Mouse (Mus musculus): ENCODE data around the gene Smlr1.

Gene Smlr1

DNA sequence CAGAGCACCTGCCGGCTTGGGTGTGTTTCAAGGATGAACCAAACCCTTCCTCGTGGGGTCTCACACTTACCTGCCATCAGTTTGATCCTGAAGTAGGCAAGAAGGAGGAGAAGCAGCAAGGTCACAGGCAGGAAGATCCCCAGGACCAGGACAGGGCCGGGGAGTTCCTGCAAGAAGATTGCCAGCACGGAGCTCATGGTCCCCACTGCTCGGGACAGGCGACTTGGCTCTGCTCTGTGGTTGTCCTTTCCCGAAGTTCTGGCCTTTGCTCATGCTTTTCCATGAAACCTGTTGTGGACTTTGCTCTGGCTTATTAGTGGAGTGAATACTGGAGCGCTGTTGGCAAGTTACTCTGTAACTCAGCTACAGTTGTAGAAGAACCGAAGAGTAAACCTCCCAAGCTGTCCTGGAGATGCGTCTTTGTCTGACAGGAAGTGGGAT is at the start of gene Smlr1:
TSS of gene Smlr1 (minus strand) at position 377 of the 441 bp plus-strand sequence.
- no peak for DNase-seq (ENCODE audit: low read depth)

DNA sequence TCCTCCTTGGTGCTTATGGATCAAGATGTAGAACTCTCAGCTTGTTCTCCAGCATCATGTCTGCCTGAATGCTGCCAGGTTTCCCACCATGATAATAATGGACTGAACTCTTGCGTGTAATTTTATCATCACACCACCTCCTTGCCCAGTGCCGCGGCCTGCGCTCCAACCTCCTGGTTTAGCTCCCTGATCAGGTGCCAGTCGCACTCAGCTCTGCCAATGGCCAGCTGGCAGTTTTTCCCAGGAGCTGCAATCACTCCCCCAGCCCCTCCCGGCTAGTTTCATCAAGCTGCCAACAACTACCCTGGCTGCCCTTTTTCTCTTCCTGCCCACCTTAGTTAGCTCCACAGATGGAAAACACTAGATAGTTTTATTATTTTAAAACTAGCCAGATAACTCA is 48.8 kb upstream of the Smlr1 start:
- no peak for DNase-seq (ENCODE audit: low read depth)

DNA sequence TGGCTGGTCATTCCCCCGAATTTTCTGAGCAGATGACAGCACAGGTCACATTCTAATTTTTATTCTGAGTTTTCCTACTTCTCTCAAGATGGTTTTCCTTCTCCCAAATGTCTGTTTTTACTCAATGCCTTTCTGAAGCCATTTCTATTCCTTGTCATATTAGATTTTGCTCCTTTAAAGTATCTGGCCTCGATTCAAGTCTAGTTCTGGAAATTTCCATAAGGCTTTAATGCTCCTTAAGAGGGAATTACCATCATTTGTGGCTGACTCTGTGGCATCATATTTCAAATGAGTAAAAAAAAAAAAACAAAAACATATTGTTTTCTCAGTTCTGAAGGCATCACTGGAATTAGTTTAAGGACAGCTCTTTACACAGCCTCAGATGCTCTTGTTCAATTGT is 44.0 kb upstream of the Smlr1 start:
- no peak for DNase-seq (ENCODE audit: low read depth)

DNA sequence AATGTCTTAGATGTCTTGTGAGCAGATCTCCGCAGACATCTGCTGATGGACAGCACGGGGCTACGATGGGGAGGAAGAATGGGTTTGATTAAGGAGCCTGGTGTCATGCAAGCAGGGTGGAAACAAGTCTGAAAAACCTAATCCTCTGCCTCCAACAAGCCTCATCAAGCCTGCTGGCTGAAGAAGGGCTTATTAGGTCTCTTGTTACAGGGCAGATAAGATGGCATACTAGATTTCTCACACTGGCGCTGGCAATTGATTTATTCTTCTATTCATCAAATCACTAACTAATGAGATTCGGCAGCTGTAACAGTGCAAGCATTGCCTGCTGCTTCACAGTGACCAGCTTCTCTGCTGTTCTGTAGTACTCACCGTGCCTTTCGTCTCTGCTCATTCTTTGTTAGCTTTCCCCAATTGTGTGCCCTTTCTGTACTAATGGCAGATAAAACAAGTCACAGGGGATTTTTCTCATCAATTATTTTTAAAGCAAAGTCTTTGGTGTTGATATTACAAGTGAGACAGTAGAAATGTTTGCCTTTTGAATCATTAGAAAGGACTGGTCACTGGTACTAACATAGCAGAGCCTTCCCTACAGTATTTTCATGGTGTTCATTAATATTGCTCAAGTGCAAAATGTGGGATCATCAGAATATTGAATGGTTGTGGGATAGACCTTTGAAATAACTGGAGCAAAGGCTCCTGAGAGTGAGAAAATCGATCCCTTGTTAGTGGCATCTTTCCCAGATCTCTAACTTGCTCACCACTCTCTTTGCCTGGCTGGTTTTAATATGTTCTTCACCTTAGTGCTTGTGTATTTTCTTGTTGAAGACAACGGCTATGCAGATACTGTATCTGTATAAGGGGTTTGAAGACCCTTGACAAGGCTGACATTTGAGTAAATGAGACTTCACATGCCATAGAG is 35.5 kb upstream of the Smlr1 start:
- no peak for DNase-seq (ENCODE audit: low read depth)

DNA sequence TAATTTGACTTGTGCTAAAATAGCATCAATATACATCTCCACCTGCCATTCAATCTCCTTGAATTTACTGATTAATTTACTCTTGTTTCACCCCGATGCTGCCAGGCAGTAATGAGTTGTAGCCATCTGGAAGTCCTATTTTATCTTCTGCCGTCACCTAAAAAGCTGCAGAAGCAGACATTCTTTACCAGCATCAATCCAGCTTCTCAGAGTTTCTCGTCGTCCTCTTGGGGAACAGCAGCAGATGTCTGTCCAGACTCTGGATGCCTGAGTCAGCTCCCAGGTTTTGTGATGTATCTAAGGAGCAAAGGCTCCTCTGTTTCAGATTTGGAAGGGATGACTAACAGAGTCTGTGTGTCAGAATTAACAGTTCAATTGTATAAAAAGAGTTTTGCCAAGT is 16.9 kb upstream of the Smlr1 start:
- no peak for DNase-seq (ENCODE audit: low read depth)

DNA sequence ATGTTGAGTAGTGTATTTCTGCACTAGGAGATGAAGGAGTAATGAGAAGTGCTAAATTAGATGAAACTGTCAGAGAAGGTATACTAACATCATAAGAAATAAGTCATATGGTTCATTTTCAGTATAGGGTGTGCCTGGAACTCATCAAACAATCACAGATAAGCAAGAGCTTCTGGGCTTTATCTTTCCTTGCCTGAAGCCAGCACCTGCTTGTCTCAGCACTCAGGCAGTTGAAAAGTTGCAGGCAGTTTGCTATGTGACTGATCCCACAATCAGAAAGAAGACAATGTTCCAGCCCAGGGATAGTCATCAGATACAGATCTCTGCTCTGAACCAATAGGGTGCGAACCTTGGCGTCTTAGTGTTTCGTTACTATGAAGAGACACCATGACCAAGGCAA is 5.0 kb upstream of the Smlr1 start:
- no peak for DNase-seq (ENCODE audit: low read depth)

DNA sequence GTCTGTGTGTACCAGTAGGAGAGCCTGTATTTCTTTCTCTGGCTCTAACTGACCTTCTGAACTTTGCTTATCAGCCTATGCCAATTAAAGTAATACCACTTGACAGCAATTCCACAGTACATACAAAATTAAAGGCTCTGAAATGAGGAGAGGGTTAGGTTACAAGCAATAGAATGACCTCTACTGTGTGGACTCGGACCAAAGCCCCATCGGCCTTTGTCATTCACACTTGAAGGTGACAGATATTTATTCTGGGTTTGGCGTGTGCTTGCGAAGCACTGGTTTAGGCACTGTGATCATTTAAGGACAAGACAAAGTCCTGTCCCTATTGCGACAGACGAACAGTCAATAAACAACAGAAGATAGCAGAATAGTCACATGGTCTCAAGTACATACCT is 3.7 kb upstream of the Smlr1 start:
- no peak for DNase-seq (ENCODE audit: low read depth)

DNA sequence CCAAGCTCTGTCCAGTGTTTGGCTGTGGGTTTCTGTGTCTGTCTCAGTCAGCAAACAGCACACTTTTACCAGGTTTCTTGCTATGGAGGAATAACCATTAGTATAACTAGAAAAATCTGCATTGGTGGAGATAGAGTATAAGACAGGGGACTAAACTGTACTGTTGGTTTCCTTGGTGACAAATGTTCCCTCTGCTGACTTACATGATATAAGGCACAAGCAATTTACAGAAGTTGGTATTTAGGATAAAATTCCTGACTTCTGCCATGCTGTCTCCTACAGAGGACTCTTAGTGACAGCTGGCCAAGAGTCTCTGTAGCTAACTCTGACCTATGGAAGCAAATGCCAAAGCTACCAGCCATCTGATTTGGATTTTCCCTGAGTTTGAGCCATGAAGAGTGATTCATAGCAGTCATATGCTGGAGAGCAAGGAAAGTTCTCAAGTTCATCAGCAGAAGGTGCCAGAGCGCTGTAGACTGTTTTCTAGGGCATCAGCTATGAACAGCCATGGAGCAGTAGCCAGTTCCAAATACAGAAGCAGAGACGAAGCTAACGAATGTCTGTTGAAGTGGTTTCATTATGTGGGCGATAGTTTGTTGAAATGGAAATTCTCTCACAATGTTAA is 3.2 kb upstream of the Smlr1 start:
- DNase-seq (ENCODE audit: low read depth): no peak

DNA sequence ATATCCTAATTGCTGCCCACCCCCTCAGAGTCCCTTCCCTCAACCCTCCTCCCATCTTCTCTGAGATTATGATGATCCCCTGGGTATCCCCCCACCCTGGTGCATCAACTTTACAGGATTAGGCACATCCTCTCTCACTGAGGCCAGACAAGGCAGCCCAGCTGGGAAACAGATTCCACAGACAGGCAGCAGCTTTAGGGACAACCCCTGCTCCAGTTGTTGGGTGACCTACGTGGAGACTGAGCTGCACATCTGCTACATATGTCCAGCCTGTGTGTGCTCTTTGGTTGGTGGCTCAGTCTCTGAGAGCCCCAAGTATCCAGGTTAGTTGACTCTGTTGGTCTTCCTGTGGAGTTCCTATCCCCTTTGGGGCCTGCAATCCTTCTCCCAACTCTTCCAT is 2.7 kb upstream of the Smlr1 start:
- no peak for DNase-seq (ENCODE audit: low read depth)

DNA sequence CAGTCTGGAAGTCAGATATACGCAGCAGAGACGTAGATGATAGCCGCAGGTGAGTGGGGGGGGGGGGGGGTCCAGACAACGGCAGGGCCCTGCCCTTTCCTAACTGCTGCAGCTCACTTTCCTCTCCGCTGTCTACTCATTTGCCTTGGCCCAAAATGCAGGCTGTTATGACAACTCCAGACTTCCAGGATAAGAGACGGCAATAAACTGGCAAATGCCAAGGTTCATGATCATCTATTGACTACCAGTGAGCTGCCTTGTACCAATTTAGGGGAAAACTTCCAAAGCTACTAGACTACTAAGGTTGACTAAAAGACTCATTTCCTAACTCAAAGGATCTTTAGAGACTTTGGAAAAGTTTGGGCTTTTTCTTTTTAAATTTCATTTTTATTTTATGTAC is 554 bp upstream of the Smlr1 start:
- DNase-seq (ENCODE audit: low read depth): no peak

DNA sequence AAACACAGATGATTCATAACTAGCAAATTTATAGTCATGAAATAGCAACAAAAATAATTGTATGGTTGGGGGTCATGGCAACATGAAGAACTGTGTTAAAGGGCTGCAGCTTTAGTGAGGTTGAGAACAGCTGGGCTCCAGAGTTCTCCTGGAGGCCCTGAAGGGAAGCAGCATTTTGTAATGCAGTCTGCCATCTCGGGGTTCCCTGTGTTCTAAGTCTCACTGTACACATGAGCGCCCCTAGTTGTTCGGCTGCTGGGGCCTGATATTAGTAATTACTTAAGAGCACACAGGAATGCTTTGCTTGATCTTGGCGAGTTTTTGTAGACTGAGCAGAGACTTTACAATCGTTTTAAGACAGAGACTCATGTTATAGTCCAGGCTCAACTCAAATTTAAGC is 1.6 kb downstream of the Smlr1 start:
- DNase-seq (ENCODE audit: low read depth): no peak

DNA sequence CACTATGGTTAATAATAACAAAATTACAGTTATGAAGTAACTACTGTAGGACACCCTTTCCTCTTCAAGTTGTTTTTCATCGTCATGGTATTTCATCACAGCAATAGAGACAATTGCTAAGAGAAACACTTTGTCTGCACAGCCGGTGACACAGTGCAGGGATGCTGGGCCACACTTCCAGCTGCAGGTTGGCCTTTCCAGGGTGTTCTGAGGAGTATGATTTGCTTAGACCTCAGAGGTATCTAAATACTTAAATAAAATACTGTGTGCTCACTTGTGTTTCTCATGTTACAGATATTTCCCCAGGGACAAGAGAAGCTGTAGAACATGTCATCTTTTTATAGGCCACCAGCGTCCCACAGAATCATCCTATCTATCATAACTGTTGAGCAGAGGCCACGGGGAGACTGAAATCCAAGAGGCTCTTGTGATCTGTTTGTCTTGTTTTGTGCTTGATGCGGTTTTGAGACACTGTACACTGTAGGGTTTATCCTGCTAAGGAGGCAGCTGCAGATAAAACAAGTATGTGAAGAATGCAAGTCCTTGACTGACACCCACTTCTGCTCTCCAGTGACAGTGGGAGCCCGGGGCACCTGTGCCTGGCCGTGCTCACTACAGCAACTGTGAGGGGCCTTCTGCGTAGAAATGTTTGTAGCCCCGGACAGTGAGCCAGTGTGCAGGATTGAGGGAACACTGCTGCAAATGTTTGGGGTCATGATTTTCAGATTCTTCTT is 2.4 kb downstream of the Smlr1 start:
- no peak for DNase-seq (ENCODE audit: low read depth)

DNA sequence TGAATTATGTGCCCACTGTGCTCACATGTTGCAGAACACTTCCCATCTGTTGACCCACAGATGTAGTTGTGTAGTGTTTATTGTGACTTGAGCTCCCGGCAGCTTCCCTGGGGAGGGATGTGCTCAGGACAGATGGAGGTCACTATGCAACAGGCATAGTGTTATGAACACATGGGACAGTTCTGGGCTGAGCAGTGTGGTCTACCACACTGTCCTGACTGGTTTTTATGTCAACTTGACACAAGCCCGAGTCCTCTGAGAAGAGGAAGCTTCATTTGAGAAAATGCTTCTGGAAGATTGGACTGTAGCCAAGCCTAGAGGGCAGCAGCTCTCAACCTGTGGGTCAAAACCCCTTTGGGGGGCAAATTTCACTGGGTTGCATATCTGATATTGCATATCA is 3.0 kb downstream of the Smlr1 start:
- DNase-seq (ENCODE audit: low read depth): no peak

DNA sequence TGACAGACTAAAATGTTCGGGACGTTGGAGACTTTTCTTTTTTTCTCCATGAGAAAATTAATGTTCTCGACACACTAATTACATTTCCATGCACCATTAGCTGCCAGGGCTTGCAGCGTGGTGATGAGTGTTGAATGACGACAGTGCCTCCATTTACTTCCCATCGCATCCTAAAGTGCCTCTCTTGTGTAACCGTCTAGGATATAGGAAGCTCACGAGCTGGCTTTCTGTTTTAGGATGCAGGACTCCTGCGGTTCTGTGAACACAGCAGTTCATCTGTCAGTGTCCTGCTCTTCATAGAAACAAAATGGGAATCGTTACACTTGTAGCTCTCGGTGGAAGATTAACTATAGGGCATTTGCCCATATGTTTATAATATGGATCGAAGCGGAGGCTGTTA is 4.7 kb downstream of the Smlr1 start:
- DNase-seq (ENCODE audit: low read depth): no peak

DNA sequence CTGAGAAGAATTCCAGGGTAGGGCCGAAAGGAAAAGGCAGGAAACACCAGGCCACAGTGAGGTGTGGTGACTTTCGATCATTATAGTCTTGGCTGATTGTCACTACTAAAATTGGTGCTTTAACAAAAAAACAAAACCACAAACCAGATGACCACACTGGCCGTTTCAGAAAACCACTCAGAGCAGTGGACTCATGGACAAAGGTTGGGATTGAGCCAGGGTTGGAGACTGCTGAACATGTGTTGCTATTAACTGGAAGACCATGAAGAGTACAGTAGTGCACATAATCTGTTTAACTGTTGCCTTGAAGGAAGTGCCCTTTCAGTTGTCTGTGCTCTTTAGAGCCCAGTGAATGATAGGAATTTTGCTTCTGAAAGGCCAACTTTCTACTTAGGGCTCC is 8.9 kb downstream of the Smlr1 start:
- no peak for DNase-seq (ENCODE audit: low read depth)

DNA sequence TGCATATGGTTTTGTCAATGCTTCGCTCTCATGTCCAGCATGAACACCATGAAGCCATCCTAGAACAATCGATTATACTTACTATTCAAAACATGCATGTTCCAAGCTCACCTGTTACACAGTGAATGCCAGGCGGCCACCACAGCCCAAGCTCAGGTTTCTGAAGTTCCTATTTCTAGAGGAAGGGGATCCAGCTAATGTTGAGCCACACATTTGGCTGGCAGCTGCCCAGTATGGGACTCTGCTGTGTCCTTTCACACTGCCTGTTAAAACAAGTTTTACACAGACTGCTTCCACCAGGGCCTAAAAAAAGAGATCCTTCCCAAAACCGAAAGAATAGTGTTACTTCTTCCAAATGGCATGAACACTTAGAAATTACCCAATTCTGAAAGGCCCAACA is 9.4 kb downstream of the Smlr1 start:
- no peak for DNase-seq (ENCODE audit: low read depth)

DNA sequence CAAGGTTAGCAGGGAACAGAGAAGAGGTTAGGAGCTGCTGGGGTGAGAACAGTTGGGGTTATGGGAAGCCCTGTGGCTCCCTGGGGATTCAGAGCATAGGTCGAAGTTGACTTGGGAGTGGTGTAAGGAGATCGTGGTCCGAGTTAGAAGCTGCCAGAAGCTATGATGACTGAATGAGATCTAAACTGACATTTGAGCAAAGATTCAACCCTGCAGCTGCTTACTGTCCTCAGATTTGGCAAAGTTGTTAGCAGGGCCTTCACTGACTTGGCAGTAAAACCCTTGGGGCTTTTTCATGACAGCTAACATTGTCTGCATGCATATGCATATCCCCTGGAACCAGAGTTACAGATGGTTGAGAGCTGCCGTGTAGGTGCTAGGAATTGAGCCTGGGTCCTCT is 9.9 kb downstream of the Smlr1 start:
- no peak for DNase-seq (ENCODE audit: low read depth)

DNA sequence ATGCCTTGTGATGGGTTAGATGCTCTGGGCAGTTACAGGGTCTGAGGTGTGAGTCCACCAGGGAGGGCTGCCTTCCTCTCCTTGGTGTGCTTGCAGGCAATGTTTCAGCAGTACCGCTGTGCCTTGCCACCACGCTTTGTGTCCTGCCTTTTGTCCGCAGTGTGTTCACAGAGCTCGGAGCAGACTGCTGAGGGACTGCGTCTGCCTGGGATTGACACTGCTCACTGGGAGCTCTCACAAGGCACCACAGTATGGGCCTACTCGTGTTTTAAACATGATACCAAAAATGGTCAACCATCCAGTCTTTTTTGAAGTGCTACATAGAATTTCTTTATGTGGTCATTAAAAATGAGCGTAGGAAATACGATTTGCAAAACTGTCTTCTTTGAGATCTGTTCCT is 12.3 kb downstream of the Smlr1 start:
- no peak for DNase-seq (ENCODE audit: low read depth)

DNA sequence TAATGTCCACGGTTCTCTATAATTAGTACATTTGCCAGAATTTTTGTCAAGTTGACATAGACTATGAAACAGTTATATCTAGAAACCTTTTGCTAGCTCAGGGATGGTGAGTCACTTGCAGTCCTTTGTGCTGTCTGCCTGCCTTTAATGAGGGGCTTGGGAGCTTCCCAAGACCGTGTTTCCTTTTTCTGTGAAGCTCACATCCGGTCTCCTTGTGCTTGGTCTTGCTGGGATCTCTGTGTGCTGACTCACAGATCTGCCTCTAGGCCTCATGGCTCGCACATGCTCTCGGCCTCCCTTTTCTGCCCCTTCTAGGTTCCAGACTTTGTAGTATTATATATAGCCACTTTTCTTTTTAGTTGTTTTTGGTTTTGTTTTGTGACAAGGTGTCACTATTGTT is 15.6 kb downstream of the Smlr1 start:
- DNase-seq (ENCODE audit: low read depth): no peak

DNA sequence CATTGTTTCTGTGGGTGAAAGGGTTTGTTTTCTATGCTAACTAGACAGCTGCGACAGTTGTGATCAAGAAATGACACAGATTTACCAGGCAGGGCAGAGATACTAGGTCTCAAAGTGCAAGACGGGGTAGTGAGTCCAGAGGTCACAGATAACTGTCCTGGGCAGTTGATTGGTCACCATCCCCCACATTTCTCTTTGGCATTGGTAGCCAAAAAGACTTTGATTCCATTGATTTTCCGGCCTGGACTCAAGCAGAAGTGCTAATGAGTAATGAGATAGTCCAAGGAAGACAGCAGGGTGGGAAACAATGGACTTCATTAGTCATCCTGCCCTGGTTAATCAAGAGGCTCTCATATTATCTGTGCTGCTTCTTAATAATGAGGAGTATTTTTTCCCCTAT is 16.1 kb downstream of the Smlr1 start:
- no peak for DNase-seq (ENCODE audit: low read depth)

DNA sequence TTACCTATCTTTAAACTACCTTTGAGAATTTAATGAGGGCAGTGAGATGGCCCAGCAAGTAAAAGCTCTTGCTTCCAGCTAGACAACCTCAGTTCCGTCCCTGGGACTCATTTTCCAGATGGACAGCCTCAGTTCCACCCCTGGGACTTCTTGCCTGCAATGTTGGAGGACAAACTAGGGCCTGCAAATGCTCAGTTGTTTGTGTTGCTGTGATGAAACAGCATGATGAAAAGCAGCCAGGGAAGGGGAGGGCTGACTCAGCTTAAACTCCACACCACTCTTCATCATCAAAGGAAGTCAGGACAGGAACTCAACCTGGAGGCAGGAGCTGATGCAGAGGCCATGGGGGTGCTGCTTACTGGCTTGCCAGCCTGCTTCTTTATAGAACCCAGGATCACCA is 22.2 kb downstream of the Smlr1 start:
- DNase-seq (ENCODE audit: low read depth): no peak

DNA sequence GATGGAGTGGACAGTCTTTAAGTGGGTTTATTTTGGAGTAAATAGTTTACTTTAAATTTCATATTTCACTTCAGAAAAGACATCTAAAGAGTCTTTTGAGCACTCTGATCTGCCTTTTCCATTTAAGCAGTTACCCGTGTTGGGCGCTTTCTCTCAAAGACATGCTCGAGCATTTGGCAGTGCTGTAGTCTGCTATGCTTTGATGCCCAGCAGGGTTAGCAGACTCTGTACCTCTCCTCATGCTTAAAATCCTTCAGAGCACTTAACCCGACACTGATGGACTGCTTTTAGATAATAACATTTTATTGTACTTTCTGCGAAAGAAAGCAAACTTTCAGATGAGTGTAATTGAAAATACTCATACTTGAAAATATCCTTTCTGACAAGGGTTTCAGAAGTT is 32.8 kb downstream of the Smlr1 start:
- no peak for DNase-seq (ENCODE audit: low read depth)

Measured in naive thymus-derived CD4-positive, alpha-beta T cell, adult 2 months (primary cell).